Mouse (Mus musculus): Measurements from ENCODE around the gene Gm21560. TPM values are rescaled to one million over a fixed set of nuclear protein-coding genes. Genes with fewer than 3 reads are reported as not detected.

Gene Gm21560
- polyA plus RNA-seq (2012; ENCODE audit: low replicate concordance): not detected in 2 replicates

GRCm38 (mm10) chr14:6219192-6219591, at the start of gene Gm21560:
Gene Gm21560 (minus strand): TSS chr14:6219292.

Other genes starting within 250 kb of the Gm21560 start
- not detected in 2 replicates for gene Gm3453, start 240.2 kb downstream of the Gm21560 start, polyA plus RNA-seq (2012; ENCODE audit: low replicate concordance)
- gene Gm6337, start 161.0 kb downstream of the Gm21560 start, polyA plus RNA-seq (2012; ENCODE audit: low replicate concordance): not detected in 2 replicates
- not detected in 2 replicates for gene Gm8206, start 125.3 kb downstream of the Gm21560 start, polyA plus RNA-seq (2012; ENCODE audit: low replicate concordance)
- not detected in 2 replicates for gene Gm3468, start 110.6 kb downstream of the Gm21560 start, polyA plus RNA-seq (2012; ENCODE audit: low replicate concordance)
- not detected in 2 replicates for gene Gm3476, start 93.5 kb downstream of the Gm21560 start, polyA plus RNA-seq (2012; ENCODE audit: low replicate concordance)
- gene Gm3411, start 68.0 kb upstream of the Gm21560 start, polyA plus RNA-seq (2012; ENCODE audit: low replicate concordance): not detected in 2 replicates
- gene Gm21103, start 85.6 kb upstream of the Gm21560 start, polyA plus RNA-seq (2012; ENCODE audit: low replicate concordance): not detected in 2 replicates
- not detected in 2 replicates for gene Gm3618, start 124.4 kb upstream of the Gm21560 start, polyA plus RNA-seq (2012; ENCODE audit: low replicate concordance)
- not detected in 2 replicates for gene Gm16440, start 171.0 kb upstream of the Gm21560 start, polyA plus RNA-seq (2012; ENCODE audit: low replicate concordance)
- gene Gm3591, start 193.2 kb upstream of the Gm21560 start, polyA plus RNA-seq (2012; ENCODE audit: low replicate concordance): not detected in 2 replicates
- not detected in 2 replicates for gene Gm3594, start 225.3 kb upstream of the Gm21560 start, polyA plus RNA-seq (2012; ENCODE audit: low replicate concordance)